Mouse (Mus musculus) forelimb bud, embryonic 11.5 days (tissue): Measurements from ENCODE around the gene Spaca7.
"Not testable (repeated sequence)": the region's sequence is repeated elsewhere in the genome, so short reads cannot be mapped to it uniquely, and the experiment has no call there.

Experiments
- DNase-seq: peaks from one replicate; pipeline ENCODE4 v3.0.0-alpha.2; 2012; ENCODE audit warnings: low read depth, low spot score

Gene Spaca7

GRCm38 (mm10) chr8:12609752-12610449, 37.1 kb downstream of the Spaca7 start:
- DNase-seq: no peak

DNA sequence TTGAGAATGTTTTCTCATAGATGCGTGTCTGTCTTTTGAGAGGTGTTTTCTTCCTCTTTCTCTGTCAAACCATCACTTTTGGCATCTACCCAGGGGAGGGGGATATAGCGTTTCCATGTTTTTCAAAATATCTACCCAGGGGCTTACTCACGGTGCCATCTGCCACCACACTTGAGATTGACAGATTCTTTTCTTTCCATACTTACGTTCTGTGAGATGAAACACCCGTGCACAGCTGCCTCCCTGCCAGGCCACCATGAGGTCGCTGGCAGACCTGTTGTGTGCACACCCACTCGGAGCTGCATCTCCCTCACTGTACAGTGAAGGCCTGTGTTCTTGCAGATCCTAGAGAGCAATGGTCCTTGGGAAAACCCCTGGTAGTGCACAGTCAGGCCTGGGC, 40.4 kb downstream of the Spaca7 start:
- no peak for DNase-seq

- DNase-seq: not testable (repeated sequence)
Observed at GRCm38 (mm10) chr8:12617369-12617768, 44.5 kb downstream of the Spaca7 start.

GRCm38 (mm10) chr8:12621550-12622222, 48.9 kb downstream of the Spaca7 start:
- DNase-seq: no peak

DNA sequence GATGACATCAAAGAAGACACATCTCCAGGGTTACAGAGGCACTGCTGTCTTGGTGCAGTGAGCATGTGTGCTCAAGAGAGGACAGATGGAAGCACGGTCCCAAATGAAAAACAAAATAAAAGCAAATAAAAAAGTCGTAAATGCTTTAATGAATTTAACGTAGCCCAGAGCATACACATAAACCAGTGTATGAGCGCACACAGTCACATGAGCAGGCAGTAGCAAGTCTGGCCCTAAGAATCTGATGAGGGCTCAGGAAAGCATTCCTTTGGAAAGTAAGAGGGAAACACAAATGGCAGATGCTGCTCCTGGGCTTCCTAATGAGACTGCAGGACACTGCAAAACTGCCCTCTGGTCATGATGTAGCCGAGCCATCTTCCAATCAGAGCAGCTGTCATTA, 53.1 kb downstream of the Spaca7 start:
- no peak for DNase-seq

DNA sequence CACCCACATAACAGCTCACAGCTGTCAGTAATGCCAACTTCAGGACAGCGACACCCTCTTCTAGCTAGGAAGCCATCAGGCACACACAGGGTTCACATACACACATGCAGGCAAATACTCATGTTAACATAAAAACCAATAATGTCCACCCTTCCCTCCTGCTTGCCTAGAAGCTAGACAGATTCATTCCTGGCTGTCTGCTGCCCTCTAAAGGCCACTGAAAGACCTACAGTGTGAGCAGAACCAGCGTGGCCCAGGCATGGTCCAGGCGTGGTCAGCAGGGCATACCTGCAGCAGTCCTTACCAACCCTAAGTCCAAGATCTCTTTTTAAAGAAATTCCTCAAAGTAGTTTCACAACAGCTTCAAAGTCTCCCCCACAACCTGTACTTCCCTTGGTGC, 56.2 kb downstream of the Spaca7 start:
- DNase-seq: peak; percentile 23

DNA sequence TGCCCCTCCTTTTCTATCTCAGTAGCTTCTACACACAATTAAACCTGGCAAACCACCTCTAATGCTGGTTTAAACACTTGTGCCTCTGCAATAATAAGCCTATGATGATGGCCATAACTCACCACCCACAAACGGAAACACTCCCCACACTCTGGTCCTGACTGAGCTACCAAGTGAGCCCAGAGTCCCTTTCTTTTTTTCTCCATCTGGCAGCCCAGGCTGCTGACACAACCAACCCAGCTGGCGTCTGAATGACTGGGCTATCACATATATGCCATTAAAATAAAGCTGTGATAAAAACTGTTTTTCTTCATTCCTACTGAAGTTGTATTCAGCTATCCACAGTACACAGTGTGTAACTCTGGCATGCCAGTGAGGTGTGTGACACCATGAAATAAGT, 62.5 kb downstream of the Spaca7 start:
- no peak for DNase-seq

- no peak for DNase-seq
Observed at GRCm38 (mm10) chr8:12638446-12638845, 65.6 kb downstream of the Spaca7 start.

- DNase-seq: no peak
Observed at GRCm38 (mm10) chr8:12641527-12641926, 68.7 kb downstream of the Spaca7 start.

DNA sequence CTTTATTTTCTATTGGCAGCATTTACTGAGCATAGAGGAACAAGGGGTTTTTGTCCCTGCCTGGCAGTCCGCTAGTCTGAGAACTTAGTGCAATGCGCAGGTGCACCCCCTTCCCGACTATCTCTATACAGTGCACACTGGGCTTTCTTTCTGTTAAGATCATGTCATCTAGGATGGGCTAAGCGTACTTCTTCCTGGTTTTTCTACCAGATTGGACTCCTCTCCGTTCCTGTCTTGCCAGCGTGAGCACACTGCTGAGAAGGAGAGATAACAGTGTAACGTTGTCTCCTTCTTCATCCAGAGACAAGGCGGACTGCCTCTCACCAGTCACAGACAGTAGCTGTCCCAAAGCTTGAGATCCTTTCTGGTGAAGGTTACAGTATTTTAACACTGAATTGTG, 71.5 kb downstream of the Spaca7 start:
- no peak for DNase-seq

- DNase-seq: no peak
Observed at GRCm38 (mm10) chr8:12644894-12645293, 72.1 kb downstream of the Spaca7 start.

DNA sequence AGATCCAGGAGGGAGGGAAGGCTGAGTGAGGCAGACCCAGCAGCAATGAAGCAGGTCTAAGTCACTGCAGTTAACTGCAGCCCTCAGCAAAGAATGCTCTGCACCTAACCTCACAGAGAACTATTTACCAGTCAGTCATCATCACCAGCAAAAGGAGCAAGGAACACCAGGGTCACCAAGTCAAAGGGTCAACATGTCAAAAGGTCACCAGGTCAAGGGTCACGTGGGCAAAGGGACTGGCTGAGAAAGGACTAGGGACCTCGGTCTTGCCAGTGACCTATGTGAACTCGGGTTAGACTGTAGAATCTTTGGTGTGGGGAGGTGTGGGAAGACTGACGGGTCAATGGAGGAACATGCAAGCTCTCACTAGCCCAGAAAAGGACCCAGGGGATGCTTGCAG, 73.7 kb downstream of the Spaca7 start:
- no peak for DNase-seq

- no peak for DNase-seq
Observed at GRCm38 (mm10) chr8:12648951-12649350, 76.1 kb downstream of the Spaca7 start.
